Mouse (Mus musculus) lung, postnatal 14 days (tissue): ENCODE data around the gene Pts.

Experiments used
- DNase-seq: peaks from one replicate; pipeline ENCODE4 v3.0.0; 2021

Gene Pts

GRCm38 (mm10) chr9:50482743-50483142, 45.8 kb downstream of the Pts start:
- no peak for DNase-seq

- no peak for DNase-seq
These were observed 49.0 kb downstream of the Pts start for GRCm38 (mm10) chr9:50479476-50479875.

GRCm38 (mm10) chr9:50478826-50479225, 49.7 kb downstream of the Pts start:
- DNase-seq, result peak; percentile 58

GRCm38 (mm10) chr9:50477270-50477669, 51.3 kb downstream of the Pts start:
- no peak for DNase-seq

GRCm38 (mm10) chr9:50476651-50477050, 51.9 kb downstream of the Pts start:
- DNase-seq, result no peak

- DNase-seq, result no peak
These were observed 52.8 kb downstream of the Pts start for GRCm38 (mm10) chr9:50475745-50476144.

GRCm38 (mm10) chr9:50475318-50475717, 53.2 kb downstream of the Pts start:
- DNase-seq, result no peak
